Mouse (Mus musculus) testis, adult 2 months (tissue): ENCODE measurements at regions not wholly inside any gene's neighbourhood (a gene's known extent, or its start where the extent isn't known, plus 50 kb on each side); places are given as distances from the start of the nearest gene placed in this dataset.

Source experiments
- CTCF ChIP-seq: fragments of 200-500 bp; IDR thresholded peaks from 2 replicates; pipeline ENCODE4 v1.5.1; 2012; ENCODE audit warnings: low read depth, mild to moderate bottlenecking, inconsistent platforms, low read length, moderate library complexity; ENCODE audit not compliant: control insufficient read depth, insufficient read depth, insufficient replicate concordance
- POLR2A ChIP-seq: fragments of 200-500 bp; IDR thresholded peaks from 2 replicates; pipeline ENCODE4 v1.6.1; 2012; ENCODE audit warnings: low read depth, mild to moderate bottlenecking, inconsistent platforms, low read length, moderate library complexity; ENCODE audit not compliant: control insufficient read depth

GRCm38 (mm10) chr3:34171893-34172292 lies 90.8 kb upstream of the Dnajc19 start:
- no peak for TF ChIP-seq CTCF
- TF ChIP-seq POLR2A: no peak
